Mouse (Mus musculus) layer of hippocampus, adult 9-11 months (tissue): ENCODE data around the gene Pim3.

Experiments used
- DNase-seq: peaks from one replicate; pipeline ENCODE4 v3.0.0; 2022

Gene Pim3

GRCm38 (mm10) chr15:88885376-88885775 is 23.4 kb downstream of the Pim3 start:
- no peak for DNase-seq

- DNase-seq = no peak
These were observed 27.0 kb downstream of the Pim3 start for GRCm38 (mm10) chr15:88889032-88889431.

DNA sequence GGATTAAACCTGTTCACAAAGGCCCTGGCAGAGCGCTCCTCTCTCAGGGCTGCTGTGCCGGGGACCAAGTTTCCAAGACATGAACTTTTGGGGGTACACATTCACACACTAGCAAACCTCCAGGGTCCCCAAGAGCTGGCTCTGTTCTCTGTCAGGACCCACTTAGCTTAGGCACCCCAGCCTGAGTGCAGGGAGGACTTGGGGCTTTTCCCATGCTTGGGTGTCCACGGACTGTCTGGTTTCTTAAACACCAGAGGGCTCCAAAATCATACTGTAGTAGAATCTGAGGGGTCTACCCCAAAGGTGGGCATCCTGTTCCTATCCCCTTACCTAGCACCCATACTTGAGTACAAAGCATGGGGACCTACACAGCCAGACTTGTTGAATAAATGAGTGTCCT is 28.0 kb downstream of the Pim3 start:
- no peak for DNase-seq

DNA sequence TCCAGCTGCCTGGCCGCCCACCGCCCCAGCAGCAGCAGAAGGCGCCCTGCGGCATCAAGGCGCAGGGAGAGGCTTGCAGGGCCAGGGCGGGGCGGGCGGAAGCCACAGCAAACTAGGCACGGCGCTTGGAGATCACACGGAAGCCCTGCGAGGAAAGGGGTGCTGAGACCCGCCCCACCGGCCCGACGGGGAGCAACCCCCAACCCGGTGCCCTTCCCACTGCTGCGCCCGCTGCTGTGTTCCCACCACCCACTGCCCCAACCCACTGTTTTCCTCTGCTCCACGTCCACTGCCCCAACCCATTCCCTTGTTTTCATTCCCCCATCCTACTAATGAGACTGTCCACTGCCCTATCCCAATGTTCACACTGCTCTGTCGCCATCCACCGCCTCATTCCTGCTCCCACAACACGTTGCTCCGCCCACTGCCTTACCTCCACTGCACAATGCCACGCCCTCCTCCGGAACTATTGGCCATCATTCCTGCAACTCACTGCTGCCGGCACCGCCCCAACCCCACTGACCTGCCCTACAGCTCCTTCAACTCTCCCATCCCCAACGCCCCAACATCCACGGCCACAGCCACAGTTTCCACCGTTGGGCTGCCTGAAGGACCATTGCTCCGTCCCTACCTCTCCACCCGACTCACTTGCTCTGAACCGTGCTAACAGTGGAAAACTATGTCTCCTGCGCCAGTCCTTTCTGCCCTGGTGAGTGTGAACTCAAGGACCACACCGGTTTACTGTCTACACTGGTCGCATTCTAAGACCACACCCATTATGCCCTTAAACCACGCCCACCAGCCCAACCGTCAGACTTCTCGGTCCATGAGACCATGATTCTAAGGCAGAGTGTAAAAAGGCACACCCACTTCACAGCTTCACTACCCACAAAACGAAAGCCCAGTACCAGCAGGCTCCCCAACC is 29.0 kb downstream of the Pim3 start:
- DNase-seq = peak; percentile 86

- DNase-seq = no peak
These were observed 29.7 kb downstream of the Pim3 start for GRCm38 (mm10) chr15:88891676-88892040.

- no peak for DNase-seq
These were observed 30.3 kb downstream of the Pim3 start for GRCm38 (mm10) chr15:88892252-88892651.

DNA sequence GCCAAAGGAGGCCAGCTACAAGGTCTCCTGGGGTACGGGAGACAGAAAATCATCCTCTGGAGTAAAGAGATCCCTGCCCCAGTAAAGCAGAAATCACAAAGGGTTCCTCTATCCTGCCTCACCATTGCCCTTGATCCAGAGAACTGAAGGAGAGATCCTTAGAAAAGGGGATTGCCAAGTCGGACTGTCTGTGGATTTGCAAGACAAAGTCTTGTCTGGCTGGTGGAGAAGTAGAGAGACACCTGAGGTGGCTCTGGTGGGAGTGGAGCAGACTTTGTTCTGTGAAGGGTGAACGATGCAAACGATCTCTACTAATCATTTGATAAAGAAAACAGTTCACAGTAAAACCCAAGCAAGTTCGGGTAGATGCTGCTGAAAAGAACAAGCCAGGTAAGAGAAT is 30.9 kb downstream of the Pim3 start:
- DNase-seq = no peak

GRCm38 (mm10) chr15:88895119-88895518 is 33.1 kb downstream of the Pim3 start:
- DNase-seq = no peak

GRCm38 (mm10) chr15:88895891-88896290 is 33.9 kb downstream of the Pim3 start:
- no peak for DNase-seq

DNA sequence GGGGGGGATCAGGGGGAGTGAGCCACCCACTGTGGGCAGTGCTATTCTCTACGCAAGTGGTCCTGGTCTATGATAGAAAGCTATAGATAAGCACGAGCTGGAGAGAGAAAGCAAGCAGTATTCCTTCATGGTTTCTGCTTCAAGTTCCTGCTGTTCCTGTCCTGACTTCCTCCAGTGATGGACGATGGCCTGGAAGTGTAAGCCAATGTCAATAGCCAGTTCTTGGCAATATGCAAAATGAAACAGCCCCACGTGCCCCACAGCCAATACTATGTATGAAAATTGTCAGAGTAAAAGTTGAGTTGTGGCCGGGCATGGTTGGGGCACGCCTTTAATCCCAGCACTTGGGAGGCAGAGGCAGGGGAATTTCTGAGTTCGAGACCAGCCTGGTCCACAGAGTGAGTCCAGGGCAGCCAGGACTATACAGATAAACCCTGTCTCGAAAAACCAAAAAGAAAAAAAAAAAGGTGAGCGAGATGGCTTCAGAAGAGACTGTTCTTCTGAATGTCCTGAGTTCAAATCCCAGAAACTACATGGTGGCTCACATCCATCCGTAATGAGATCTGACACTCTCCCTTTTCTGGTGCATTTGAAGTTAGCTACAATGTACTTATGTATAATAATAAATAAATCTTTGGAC is 34.5 kb downstream of the Pim3 start:
- DNase-seq = no peak

DNA sequence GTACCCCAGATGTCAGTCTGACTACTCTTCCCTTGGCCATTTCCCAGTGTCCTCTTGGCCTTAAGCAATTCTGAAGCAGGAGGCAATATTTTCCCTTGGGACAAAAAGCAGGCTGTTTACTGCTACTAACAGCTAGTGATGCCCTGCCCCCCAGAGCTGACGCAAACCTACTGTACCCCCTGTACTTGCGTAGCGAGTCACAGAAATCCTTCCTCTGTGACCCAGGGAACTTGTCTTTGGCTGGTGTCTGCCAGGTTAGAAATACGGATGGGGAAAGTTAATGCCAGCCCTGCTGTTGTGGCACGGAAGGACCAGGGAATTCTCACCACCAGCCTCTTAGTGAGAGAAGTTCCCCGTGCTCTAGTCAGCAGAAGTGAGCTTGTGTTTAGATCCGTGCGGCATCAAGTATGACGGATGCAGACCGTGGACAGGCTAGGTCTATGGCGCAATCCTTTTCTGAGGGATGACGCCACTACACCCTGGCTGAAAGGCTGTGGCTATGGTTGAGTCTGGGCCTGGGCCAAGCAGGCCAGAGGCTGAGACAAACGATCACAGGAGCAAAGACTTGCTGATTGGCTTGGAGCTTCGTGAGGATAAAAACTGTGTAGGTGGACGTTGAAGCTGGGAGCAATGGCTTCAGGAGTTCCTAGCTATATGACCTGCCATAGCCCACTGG is 40.4 kb downstream of the Pim3 start:
- DNase-seq = no peak

- DNase-seq = no peak
These were observed 41.1 kb downstream of the Pim3 start for GRCm38 (mm10) chr15:88903086-88903485.

GRCm38 (mm10) chr15:88904056-88904811 is 42.2 kb downstream of the Pim3 start:
- DNase-seq = no peak

DNA sequence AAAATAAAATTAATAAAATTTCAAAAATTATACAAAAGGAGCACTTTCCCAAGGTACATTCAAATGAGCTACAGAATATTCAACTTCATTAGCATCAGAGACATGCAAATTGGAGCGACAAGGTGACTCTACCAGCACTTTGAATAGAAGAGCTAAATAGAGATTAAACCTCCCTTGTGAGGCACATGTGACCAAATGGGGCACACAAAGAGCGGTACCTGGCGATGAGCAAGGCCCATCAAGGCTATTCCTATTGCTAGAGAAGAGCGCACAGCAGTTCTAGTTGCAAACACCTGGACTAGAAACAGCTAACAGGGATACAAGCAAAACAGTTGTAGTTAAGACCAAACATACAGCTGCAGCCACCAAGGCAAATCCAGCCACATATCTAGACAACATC is 44.4 kb downstream of the Pim3 start:
- DNase-seq = no peak

DNA sequence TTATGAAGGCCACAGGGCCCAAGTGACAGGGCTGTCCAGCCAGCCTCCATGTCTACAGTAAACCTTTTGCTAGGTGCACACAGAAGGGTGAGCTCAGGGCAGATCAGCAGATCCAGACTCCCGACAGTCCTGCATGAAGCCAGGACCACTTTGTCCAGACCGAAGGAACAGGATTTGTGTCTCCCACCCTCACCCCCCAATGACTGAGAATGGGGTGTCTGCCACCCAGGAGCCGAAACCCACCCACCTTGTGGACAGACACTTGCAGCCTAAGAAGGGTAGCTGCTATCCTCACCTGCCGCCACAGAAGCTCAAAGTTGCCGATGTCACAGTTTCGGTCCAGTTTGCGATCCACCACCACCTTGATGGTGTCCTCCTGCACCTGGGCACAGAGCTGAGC is 53.1 kb downstream of the Pim3 start:
- DNase-seq = no peak
